Mouse (Mus musculus) CD4-positive, CD25-positive, alpha-beta regulatory T cell (primary cell): ENCODE results near the gene Thnsl1. TPM values are rescaled to one million over a fixed set of nuclear protein-coding genes. Genes with fewer than 3 reads are reported as not detected.

ENCODE experiments used
- polyA plus RNA-seq: library from polyadenylated mRNA; unstranded; fragments of 100-300 nt; shearing (Covaris generic); gene quantifications from one replicate; pipeline ENCODE4 v1.2.1, GENCODE M21; 2017

Thnsl1 gene
- polyA plus RNA-seq = 2.5 TPM

DNA sequence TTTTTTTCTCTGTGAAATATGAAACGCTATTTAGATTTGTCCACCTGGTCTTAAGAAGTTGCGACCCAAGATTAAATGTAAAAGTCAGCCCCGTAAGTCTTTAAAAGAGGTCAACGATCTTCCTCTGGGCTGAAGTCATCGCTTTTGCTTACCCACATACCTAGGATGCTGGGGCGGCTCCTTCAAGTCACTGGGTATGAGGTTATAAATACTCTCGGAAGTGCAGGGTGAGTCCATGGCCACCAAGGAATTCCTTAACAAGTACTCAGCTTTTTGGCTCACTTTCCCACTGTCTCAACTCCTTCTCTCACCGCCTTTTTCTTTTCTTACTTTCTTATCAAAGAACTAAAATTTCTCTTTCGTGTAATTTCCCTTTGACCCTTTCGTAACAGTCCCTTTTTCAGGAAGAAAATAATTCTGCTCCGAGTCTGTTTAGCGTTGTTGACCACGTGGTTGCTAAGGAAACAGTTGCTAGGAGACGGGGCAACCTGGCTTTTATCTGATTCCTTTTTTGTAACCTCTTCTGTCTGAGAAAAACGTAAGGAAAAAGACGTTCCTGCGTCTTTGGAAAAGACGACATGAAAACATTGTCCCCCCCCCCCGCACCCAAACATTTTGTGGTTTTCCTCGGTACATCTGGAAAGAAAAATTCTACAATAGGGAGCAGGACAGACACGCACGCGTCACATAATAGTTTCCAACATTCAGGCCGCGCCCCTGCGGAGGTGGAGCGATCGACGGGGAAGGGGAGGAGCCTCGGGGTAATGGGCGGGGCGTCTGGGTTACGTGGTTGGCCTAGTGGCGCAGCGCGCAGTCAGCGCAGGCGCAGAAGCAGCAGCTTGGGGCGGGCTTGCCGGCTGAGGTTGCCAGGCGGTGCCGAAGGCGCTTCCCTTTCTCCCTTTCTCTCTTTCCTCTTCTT is at the start of gene Thnsl1, which contains the start of gene Enkur:
TSS of gene Thnsl1 (plus strand) at position 813 of the 919 bp plus-strand sequence.
TSS of gene Enkur (minus strand) at position 454 of the 919 bp plus-strand sequence.

Other genes with a start within 250 kb of the Thnsl1 start
- gene Arhgap21, start 236.8 kb upstream of the Thnsl1 start, polyA plus RNA-seq = 7.0 TPM
- gene Enkur, start 359 bp upstream of the Thnsl1 start, polyA plus RNA-seq = 0.57 TPM
- not detected for gene Gpr158, start 161.8 kb downstream of the Thnsl1 start, polyA plus RNA-seq